Mouse (Mus musculus): Measurements from ENCODE around the gene Stk32b. TPM values are rescaled to one million over a fixed set of nuclear protein-coding genes. Genes with fewer than 3 reads are reported as not detected.

Stk32b gene
- polyA plus RNA-seq, 1 experiment from 2014 or later: 13.4 TPM

DNA sequence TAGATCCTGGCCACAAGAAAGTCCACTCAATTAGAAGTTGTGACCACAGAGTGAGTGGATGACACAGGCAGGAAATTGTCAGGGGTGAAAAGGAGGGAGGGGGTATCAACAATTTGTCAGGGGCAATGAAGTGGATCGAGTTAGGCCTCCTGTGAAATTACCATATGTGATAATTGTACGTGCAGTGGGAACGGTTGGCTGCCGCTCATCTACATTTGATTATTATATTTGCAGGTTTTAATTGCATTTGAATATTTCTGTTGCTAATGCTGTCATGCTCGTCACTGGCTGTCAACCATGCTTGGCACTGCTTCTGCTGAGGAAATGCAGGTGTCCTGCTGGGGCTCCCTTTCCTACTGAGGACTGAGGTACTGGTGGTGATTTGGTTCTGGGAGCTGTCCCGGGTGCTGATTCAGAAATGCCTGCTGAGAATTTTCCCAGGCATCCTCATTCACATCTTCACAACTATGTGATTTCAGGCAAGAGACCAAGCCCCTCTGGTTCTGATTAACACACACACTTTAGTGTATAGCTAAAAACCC lies 159.6 kb downstream of the Stk32b start:
- Histone ChIP-seq H3K4me3 (no peak overlapping the region), H3K4me1 (no peaks in the 10 kb centered on the region), H3K4me2 (replicated peaks) (no peak overlapping the region), H3K27me3 (replicated peaks) (no peaks in the 10 kb centered on the region), H3K9ac (no peak overlapping the region), H3K36me3 (no peaks in the 10 kb centered on the region), H3K27ac (no peak overlapping the region), H3K9me3 (no peaks in the 10 kb centered on the region)
- WGBS: 56% methylated on average over 6 of the region's 6 CpGs
- no peak for ATAC-seq (ENCODE audit: low FRiP score, low read depth)

GRCm38 (mm10) chr5:37554231-37554630 lies 162.7 kb downstream of the Stk32b start:
- Histone ChIP-seq H3K27me3 (replicated peaks) (no peaks in the 10 kb centered on the region), H3K4me2 (replicated peaks) (no peak overlapping the region), H3K4me1 (no peaks in the 10 kb centered on the region), H3K36me3 (no peaks in the 10 kb centered on the region), H3K9ac (no peak overlapping the region), H3K9me3 (no peaks in the 10 kb centered on the region), H3K27ac (no peak overlapping the region), H3K4me3 (no peak overlapping the region)
- WGBS: 89% methylated on average over 4 of the region's 4 CpGs
- ATAC-seq (ENCODE audit: low FRiP score, low read depth): no peak

DNA sequence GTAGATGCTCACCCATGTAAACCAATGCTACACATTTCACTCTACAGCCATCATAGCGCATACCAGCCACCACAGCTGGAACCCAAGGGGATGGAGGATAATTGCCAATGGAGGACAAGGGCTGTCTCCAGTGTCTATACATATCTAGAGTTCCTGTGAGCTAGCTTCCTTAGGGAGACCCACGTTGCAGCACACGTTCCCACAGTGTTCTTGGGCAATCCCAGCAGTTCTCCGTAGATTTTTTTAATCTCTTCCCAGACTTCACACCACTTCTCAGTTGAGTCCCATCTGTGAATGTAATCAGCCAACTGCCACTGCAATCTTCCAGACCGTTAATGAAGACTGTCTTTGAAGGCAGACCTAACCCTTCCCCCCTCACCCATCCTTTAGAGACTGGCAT lies 165.3 kb downstream of the Stk32b start:
- Histone ChIP-seq H3K4me3 (no peak overlapping the region), H3K36me3 (no peaks in the 10 kb centered on the region), H3K9me3 (no peaks in the 10 kb centered on the region), H3K27me3 (replicated peaks) (no peaks in the 10 kb centered on the region), H3K4me2 (replicated peaks) (no peak overlapping the region), H3K27ac (no peak overlapping the region), H3K4me1 (no peaks in the 10 kb centered on the region), H3K9ac (no peak overlapping the region)
- 80% methylated on average over 5 of the region's 5 CpGs for WGBS
- ATAC-seq (ENCODE audit: low FRiP score, low read depth): no peak

DNA sequence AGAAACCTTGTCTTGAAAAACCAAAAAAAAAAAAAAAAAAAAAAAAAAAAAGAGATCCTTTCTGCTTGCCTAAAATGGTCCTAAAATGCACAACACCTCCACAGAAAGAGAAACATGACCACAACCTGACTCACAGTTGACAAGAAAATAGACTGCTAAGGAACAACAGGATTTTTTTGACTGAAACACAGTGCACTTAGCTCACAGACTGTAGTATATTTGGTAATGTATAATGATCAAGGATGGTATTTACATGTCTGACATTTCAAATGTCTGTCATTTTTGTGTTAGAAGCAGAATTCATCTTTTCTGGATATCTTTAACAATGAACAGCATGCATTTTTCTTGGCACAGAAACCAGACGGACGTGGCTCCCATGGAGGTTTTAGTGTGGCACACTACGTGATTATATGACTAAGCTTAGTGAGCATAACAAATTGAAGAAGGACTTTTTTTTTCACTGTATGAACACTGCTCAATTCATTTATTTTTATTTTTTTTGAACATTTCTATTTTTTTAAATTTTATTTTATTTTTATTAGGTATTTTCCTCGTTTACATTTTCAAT lies 181.2 kb downstream of the Stk32b start:
- no peak overlapping the region for H3K4me3 ChIP-seq
- no peaks in the 10 kb centered on the region for H3K36me3 ChIP-seq
- no peak overlapping the region for H3K4me2 ChIP-seq (replicated peaks)
- H3K9me3 ChIP-seq: no peaks in the 10 kb centered on the region
- ATAC-seq (ENCODE audit: low FRiP score, low read depth): no peak
- no peak overlapping the region for H3K9ac ChIP-seq
- no peaks in the 10 kb centered on the region for H3K27me3 ChIP-seq (replicated peaks)
- no peaks in the 10 kb centered on the region for H3K4me1 ChIP-seq
- 84% methylated on average over 4 of the region's 4 CpGs for WGBS
- H3K27ac ChIP-seq: no peak overlapping the region

DNA sequence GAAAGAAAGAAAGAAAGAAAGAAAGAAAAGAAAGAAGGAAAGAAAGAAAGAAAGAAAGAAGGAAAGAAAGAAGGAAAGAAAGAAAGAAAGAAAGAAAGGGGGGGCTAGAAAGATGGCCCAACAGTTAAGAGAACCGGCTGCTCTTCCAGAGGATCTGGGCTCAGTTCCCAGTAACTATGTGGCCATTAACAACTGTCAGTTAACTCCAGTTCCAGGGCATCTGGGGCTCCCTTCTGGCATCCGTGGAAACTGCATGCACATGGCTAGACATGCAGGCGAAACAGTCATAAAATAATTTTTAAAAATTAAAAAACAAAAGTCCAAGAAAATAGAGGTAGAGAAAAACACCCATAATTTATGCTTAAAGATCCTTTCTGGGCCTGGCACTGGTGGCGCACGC lies 181.7 kb downstream of the Stk32b start:
- Histone ChIP-seq H3K27ac (no peak overlapping the region), H3K27me3 (replicated peaks) (no peaks in the 10 kb centered on the region), H3K9ac (no peak overlapping the region), H3K4me1 (no peaks in the 10 kb centered on the region), H3K9me3 (no peaks in the 10 kb centered on the region), H3K36me3 (no peaks in the 10 kb centered on the region), H3K4me2 (replicated peaks) (no peak overlapping the region), H3K4me3 (no peak overlapping the region)
- no peak for ATAC-seq (ENCODE audit: low FRiP score, low read depth)
- WGBS: 87% methylated on average over 5 of the region's 5 CpGs

DNA sequence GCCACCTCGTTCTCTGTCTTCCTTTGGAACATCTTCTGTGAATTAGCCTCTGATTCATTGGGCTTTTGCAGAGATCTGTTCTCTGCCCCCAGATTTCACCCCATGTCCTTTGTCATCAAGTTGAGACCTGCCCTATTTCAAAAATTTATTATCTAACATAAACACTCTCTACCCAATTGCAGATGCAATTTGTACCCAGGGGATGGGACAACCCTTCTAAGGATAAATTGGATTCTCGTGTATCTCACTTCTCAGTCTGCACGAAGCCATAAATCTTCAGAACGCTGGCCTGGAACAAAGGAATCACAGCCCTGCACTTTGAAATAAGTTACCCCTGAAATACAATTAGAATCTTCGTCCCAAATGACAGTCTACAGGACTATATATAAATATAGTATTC lies 191.6 kb downstream of the Stk32b start:
- H3K27ac ChIP-seq: 0 out of 2 replicates have a peak overlapping the region, but pooled peaks have one; percentile 21

DNA sequence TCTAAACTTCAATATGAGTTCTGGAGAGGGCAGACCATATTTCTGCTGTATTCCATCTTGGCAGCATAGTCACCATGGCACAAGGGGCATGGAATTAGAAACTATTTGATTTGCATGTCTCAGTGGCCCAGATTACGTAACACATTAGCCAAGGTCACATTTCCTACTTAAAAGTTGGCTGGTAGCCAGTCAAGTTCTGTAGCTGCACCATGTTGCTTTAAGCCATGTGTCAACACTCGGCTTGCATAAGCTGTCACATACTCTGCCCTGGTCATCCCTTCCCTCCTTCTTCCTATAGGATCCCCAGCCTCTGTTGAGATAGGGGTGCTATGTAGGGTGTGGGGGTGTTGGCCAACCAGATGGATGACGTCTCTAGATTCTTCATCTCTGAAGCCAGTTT lies 196.5 kb downstream of the Stk32b start:
- Histone ChIP-seq H3K36me3 (no peaks in the 10 kb centered on the region), H3K27me3 (replicated peaks) (no peaks in the 10 kb centered on the region), H3K4me1 (no peaks in the 10 kb centered on the region), H3K4me3 (no peak overlapping the region), H3K4me2 (replicated peaks) (no peak overlapping the region), H3K9ac (no peak overlapping the region), H3K9me3 (no peaks in the 10 kb centered on the region), H3K27ac (no peak overlapping the region)
- ATAC-seq (ENCODE audit: low FRiP score, low read depth): no peak
- WGBS: 81% methylated on average over 3 of the region's 3 CpGs

More for the DNA sequence above, 191.6 kb downstream of the Stk32b start:
- H3K4me3 ChIP-seq: no peak overlapping the region
- no peak overlapping the region for H3K4me2 ChIP-seq (replicated peaks)
- H3K9me3 ChIP-seq: no peaks in the 10 kb centered on the region
- 48% methylated on average over 5 of the region's 5 CpGs for WGBS
- H3K9ac ChIP-seq: no peak overlapping the region
- 0 out of 2 replicates have a peak, but pooled peaks have one; percentile 61 for ATAC-seq (ENCODE audit: low FRiP score, low read depth)
- H3K4me1 ChIP-seq: no peaks in the 10 kb centered on the region
- no peaks in the 10 kb centered on the region for H3K36me3 ChIP-seq
- no peaks in the 10 kb centered on the region for H3K27me3 ChIP-seq (replicated peaks)

GRCm38 (mm10) chr5:37512479-37512878 lies 204.5 kb downstream of the Stk32b start:
- H3K4me2 ChIP-seq (replicated peaks): no peak overlapping the region
- H3K4me3 ChIP-seq: no peak overlapping the region
- ATAC-seq (ENCODE audit: low FRiP score, low read depth): no peak
- H3K9ac ChIP-seq: no peak overlapping the region
- WGBS: 32% methylated on average over 2 of the region's 2 CpGs
- H3K27me3 ChIP-seq (replicated peaks): no peaks in the 10 kb centered on the region
- no peak overlapping the region for H3K27ac ChIP-seq
- H3K4me1 ChIP-seq: no peaks in the 10 kb centered on the region
- H3K9me3 ChIP-seq: no peaks in the 10 kb centered on the region
- H3K36me3 ChIP-seq: no peaks in the 10 kb centered on the region

DNA sequence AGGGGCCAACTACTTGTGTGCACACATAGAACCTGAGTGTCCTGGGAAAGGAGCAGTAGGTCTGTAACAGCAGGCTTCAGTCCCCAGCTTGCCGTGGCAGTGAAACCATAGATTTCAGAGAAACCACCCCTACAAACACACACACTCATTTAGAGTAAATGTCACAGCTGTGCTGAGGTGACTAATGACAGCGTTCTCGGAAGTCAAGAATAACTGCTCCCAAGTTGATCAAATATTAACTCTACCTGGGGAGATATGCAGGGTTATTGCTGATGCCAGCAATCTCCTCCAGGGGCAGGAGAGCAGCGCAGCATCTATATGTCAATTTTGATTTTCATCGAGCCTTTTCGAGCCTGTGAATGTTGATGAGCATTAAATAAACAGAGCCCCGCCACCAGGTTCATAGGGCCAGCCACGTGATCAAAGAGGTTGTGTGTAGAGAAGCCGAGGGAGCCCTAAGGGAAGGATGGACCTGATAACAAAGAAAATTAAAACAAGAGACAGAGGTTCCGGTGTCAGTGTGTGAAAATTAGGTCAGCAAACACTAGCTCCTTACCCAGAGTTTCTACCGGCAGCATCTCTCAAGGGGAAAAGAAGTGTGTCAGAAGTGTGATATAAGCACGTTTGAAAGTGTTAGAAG lies 210.0 kb downstream of the Stk32b start:
- no peak overlapping the region for H3K4me2 ChIP-seq (replicated peaks)
- H3K27me3 ChIP-seq (replicated peaks): 0 out of 2 replicates have a peak, but pooled peaks cover 3% of the 10 kb centered on the region
- peak; percentile 25; the same call in 1 of the 2 replicates for ATAC-seq (ENCODE audit: low FRiP score, low read depth)
- no peaks in the 10 kb centered on the region for H3K36me3 ChIP-seq
- H3K4me1 ChIP-seq: no peaks in the 10 kb centered on the region
- no peak overlapping the region for H3K9ac ChIP-seq
- H3K27ac ChIP-seq: no peak overlapping the region
- H3K9me3 ChIP-seq: no peaks in the 10 kb centered on the region
- no peak overlapping the region for H3K4me3 ChIP-seq
- 67% methylated on average over 12 of the region's 12 CpGs for WGBS

DNA sequence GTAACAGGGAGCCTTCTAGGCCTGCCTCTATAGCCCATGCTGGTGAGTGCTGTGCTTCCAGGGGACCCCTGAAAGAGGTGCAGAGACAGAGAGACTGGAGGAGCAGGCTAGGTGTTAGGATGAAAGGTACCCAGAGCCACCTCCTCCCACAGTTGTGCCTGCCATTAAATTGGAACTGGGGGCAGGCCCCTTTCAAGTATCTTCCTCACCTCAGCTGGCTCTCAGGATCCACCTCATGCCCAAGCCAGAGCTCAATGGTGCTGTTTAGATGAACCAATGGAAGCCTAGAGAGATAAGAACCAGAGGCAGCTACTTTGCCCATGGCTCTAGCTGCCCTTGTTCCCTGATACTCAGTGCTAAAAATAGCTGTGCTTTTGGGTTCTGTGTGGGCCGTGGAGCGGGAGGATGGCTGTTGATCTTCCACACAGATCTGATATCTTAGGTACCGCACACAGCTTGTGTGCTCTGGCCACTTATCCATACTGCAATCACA lies 221.9 kb downstream of the Stk32b start:
- Histone ChIP-seq H3K9ac (no peak overlapping the region), H3K9me3 (no peaks in the 10 kb centered on the region), H3K27me3 (replicated peaks) (no peaks in the 10 kb centered on the region), H3K36me3 (no peaks in the 10 kb centered on the region), H3K4me2 (replicated peaks) (no peak overlapping the region), H3K27ac (no peak overlapping the region), H3K4me1 (no peaks in the 10 kb centered on the region), H3K4me3 (no peak overlapping the region)
- ATAC-seq (ENCODE audit: low FRiP score, low read depth): no peak
- 94% methylated on average over 3 of the region's 3 CpGs for WGBS

GRCm38 (mm10) chr5:37472025-37472608 lies 244.9 kb downstream of the Stk32b start:
- no peak overlapping the region for H3K4me3 ChIP-seq
- no peak overlapping the region for H3K9ac ChIP-seq
- H3K4me1 ChIP-seq: no peaks in the 10 kb centered on the region
- H3K36me3 ChIP-seq: no peaks in the 10 kb centered on the region
- no peaks in the 10 kb centered on the region for H3K9me3 ChIP-seq
- no peaks in the 10 kb centered on the region for H3K27me3 ChIP-seq (replicated peaks)
- no peak overlapping the region for H3K27ac ChIP-seq
- WGBS: 69% methylated on average over 3 of the region's 3 CpGs
- ATAC-seq (ENCODE audit: low FRiP score, low read depth): no peak
- no peak overlapping the region for H3K4me2 ChIP-seq (replicated peaks)

- Histone ChIP-seq H3K9ac (no peak overlapping the region), H3K27ac (no peak overlapping the region), H3K4me3 (no peak overlapping the region), H3K4me1 (no peaks in the 10 kb centered on the region), H3K9me3 (no peaks in the 10 kb centered on the region), H3K36me3 (no peaks in the 10 kb centered on the region), H3K27me3 (replicated peaks) (no peaks in the 10 kb centered on the region), H3K4me2 (replicated peaks) (no peak overlapping the region)
- 86% methylated on average over 4 of the region's 4 CpGs for WGBS
- no peak for ATAC-seq (ENCODE audit: low FRiP score, low read depth)
Observed at GRCm38 (mm10) chr5:37471584-37471983, 245.4 kb downstream of the Stk32b start.
